Comparison of ENCODE assay signal across 27 mouse cellular contexts in genomic region chr5:144053450-144053849, GRCm38 (mm10). TPM values are rescaled to one million over a fixed set of nuclear protein-coding genes. Genes with fewer than 3 reads are reported as not detected.
"Had no signal": no experiment of that assay in that cellular context is flagged by ENCODE, and none has a peak within 500 bp of the region (broad histone marks: within the 10 kb centered on the region; RNA-seq: fewer than 3 reads in every experiment).

No protein-coding gene starts in this region.

- H3K4me2 ChIP-seq: liver, embryonic 13.5 days; midbrain, embryonic 11.5 days had no signal

- DNase-seq: kidney, adult 2 months; kidney, postnatal 25 days; liver, embryonic 13.5 days; lung, adult 2 months; lung, postnatal 14 days; lung, postnatal 4 days; right cerebral cortex, adult 18-20 months; right cerebral cortex, postnatal 14 days; thymus, adult 18-20 months; thymus, postnatal 36 days had no signal

- H3K27ac ChIP-seq: kidney, postnatal 0 days; layer of hippocampus, adult 2 months; liver, embryonic 13.5 days had no signal

- H3K9ac ChIP-seq: liver, embryonic 13.5 days had no signal

- H3K4me3 ChIP-seq: layer of hippocampus, adult 2 months; liver, embryonic 13.5 days; myocyte had no signal

- H3K36me3 ChIP-seq: liver, embryonic 13.5 days had no signal

- ATAC-seq: midbrain, embryonic 16.5 days had no signal

- H3K9me3 ChIP-seq: liver, embryonic 13.5 days had no signal

- H3K4me1 ChIP-seq: liver, embryonic 13.5 days had no signal

- H3K27me3 ChIP-seq: liver, embryonic 13.5 days had no signal

RNA-seq across cellular contexts. Expression of gene Ocm, which starts 27.0 kb away (rescaled TPM):
- total RNA-seq: layer of hippocampus, adult 2 months; liver, adult 2 months; megakaryocyte progenitor cell, adult 5-6 weeks; megakaryocyte-erythroid progenitor cell, adult 5-6 weeks; monocyte, adult 5-6 weeks had no signal
- polyA plus RNA-seq: intestine, postnatal 0 days; kidney, adult 2 months; limb, embryonic 11.5 days; limb, embryonic 14.5 days; liver, adult 2 months; liver, embryonic 13.5 days; liver, embryonic 16.5 days; lung, adult 2 months; midbrain, embryonic 11.5 days; midbrain, embryonic 16.5 days; myocyte; neural tube, embryonic 14.5 days; spleen, adult 2 months; testis, adult 2 months; urinary bladder, adult 2 months had no signal
